Mouse (Mus musculus) brain, adult 2 months (tissue): ENCODE data around the gene Ccdc73.

Source experiments
- DNase-seq: peaks from one replicate; pipeline ENCODE4 v3.0.0; 2011; ENCODE audit warnings: low read depth, low spot score

Gene Ccdc73

DNA sequence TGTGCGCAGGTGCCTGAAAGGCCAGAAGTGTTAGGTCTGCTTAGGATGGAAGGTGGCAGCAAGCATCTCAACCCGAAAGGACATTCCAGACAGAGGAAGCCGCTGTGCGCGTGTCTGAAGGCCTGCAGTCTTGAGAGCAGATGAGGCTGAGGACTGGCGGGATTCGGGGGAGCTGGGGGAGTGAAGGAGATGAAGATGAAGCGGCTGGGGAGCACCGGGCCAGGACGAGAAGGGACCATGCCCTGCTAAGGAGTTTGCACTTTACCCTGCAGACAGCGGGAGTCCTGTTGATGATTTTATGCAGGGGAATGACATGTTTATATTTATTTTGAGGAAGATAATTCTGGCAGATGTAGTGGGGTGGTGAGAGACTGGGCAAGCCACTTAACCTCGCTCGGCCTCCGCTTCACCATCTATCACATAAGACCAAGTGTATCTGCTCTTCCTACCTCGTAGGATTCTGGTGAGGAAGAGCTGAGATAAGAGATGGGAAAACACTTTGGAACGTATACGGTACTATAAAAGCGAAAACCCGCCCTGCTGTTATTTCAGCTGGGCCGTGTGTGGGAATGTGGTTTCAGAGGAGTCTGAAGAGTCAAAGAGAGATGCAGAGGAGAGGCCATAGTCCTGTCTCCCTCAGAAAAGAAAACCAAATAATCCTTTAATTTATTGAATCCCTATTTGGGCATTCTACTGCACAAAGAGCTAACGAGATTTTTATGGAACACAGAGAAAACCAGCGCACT, 159.5 kb downstream of the Ccdc73 start:
- DNase-seq: no peak

DNA sequence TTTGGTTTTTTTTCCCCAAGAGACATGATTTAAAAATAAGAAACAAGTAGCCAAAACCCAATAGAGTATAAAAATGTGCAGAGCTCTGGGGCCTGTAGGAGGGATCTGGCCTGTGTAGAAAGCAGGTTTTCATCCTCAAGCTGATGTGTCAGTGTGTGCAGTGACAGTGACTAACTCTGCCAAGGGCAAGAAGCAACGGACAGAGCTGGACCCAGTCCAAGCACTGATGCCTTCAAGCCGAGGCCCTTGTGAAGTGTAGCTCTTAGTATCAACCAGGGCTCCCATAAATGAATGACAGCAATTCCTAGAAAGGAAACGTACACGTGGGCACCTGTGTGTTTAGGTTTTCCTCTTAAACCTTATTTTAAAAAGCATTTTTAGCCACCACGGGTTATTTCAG, 161.2 kb downstream of the Ccdc73 start:
- no peak for DNase-seq

GRCm38 (mm10) chr2:105030505-105030904, 162.9 kb downstream of the Ccdc73 start:
- DNase-seq: no peak

DNA sequence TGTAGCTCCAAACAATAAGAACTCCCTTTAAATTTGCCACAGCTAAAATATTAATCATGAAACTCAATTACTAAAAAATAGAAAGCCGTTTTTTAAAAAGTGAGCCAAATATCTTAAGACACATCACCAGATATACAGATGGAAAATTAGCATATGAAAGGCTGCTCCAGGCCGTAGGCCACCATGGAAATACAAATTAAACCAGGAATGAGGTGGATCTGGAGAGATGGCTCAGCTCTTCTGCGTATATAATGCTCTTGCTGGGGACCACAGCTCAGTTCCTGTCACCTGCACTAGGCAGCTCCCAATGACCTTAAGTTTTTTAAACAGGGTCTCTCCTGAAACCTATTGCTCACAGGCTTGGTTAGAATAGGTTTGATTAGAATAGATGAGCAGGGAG, 166.5 kb downstream of the Ccdc73 start:
- no peak for DNase-seq

DNA sequence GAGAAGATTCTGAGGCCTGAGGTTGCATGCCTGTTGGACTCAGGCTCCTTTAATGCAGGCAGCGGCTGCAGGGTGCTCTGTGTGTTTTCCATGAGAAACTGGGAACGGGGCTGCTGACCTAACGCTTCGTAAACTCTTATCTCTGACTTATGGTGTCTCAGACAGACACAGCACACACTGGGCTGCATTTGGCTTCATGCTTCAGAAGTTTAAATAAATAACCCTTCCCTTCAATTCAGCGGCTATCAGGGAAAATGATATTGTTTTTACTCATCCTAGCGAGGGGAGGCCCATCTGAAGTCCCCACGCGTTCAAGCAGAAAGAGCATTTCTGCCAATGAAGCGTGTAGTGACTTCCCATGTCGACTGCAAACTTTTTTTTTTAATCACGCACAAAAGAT, 168.4 kb downstream of the Ccdc73 start:
- DNase-seq: no peak

DNA sequence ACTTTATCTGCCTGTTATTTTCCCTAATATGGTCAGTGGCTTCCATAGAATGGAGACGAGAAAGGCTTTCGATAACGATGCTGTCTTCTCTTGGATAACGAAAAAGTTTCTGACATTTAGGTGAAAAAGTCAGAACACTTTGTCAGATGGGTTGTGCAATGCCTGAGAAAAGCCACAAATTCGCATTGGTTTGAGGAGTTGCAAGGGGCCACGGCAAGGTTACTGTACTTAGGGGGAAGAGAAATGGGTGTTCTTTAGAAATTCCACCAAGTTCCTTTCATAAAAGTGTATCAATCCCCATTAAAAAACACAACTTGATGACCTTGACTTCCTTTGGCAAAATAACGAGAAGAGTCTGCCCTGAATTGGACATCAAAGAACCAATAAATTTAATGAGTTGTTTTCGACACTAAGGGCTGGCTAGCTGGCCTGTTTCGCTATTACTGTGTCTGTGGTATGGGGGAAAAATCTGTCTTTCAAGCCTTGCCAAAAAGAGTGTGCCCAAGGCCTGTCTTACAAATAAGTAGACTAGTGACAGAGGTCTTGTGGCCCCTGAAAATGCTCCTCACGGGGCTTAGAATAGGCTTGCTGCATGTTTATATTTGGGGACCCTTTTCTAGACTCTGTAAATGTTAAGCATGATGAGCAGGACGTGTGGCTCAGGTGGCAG, 168.9 kb downstream of the Ccdc73 start:
- DNase-seq: no peak

DNA sequence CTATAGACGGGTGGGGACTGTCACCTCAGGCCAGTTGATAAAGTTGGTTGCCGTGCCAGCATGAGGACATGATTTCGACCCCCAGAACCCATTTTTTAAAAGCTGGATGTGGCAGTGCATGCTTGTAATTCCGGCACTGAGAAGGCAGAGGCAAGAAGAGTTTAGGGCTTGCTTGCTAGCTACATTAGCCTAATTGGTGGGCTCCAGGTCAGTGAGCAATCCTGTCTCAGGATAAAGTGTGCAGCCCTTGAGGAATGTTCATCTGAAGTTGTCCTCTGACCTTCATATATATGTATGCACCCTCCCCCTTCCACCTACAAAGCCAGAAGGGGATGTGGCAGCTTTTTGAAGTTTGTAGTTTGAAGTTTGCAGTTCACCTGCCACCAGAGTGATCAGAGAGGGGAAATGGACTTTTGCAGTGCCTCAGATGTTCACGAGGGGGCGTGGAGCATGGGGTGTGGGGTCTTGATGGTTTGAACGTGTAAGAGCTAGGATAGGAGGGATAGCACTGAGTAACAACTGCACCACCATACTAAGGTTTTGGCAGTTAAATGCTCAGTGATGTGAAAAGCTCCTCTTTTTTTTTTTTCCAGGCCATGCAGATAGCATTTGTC, 170.5 kb downstream of the Ccdc73 start:
- no peak for DNase-seq

- DNase-seq: no peak
These were observed 171.3 kb downstream of the Ccdc73 start for GRCm38 (mm10) chr2:105038879-105039278.

- no peak for DNase-seq
These were observed 173.3 kb downstream of the Ccdc73 start for GRCm38 (mm10) chr2:105040859-105041258.

- no peak for DNase-seq
These were observed 175.5 kb downstream of the Ccdc73 start for GRCm38 (mm10) chr2:105043152-105043551.

DNA sequence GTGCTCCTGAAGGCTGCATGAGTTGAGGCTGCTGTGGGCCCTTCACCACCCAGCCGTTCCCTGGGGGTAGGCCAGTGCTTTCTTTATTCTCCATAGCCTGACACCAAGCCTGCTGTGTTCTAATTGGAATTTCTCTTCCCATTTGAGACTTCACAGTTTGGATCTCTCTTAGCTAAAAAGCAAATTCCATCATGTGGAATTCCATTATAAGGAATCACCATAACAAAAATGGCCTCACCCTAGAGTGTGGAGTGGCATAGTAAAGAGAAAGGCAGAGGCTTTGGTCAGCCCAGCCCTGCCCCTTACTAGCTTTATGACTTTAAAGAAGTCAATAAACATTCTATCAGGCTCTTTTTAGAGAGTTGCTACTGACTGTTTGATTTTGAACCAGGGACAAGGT, 180.7 kb downstream of the Ccdc73 start:
- DNase-seq: no peak

DNA sequence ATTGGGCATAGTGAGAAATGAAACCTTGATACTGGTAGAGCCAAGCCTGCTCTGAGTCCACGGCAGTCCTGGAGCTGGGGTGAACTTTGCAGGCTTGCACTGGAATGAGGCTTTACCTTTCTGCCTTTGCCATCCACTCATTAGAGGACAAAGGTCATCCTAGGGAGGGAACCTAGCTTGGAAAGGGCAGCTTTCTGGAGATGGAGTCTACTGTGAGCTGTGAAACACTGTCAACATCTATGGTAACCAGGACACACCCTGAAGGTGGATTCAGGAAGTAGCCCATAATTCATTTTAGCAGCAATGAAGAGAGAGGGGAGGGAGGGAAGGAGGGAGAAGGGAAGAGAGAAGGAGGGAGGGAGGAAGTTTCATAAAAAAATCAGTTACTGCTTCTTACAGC, 187.9 kb downstream of the Ccdc73 start:
- no peak for DNase-seq

DNA sequence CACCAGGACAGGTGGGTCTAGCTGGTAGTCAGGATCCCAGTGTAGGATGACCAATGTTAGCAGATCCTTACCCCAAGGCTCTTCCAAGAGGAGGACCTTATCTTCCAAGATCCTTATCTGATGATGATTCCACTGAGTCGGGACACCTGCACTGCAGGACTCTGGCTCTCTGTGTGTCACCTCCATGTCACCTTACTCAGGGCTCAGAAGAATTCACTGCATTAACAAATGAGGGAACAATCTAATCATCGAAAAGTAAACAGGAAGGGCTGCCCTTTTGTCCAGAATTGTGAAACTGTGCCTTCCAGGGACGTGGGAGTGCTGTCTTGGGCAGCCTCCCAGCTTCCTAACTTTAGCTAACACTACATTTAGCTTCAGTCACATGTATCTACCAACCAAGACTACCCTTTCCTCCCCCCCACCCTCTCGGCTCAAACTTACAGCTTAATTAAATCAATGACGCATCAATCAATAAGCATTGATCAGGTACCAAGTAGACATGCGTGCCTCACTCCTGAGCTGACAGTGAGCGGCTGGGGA, 191.0 kb downstream of the Ccdc73 start:
- peak; percentile 14 for DNase-seq

- no peak for DNase-seq
These were observed 195.3 kb downstream of the Ccdc73 start for GRCm38 (mm10) chr2:105062741-105063372.
